Mouse (Mus musculus): ENCODE measurements around the gene Lmod2.

- no peak for TF ChIP-seq POLR2A (IDR thresholded peaks at IDR 0.05; ENCODE audit: insufficient read depth, low read depth, low read length)
- TF ChIP-seq CTCF (IDR thresholded peaks at IDR 0.05), result no peak
Measured at GRCm38 (mm10) chr6:24619285-24620045, 21.9 kb downstream of the Lmod2 start.
